Mouse (Mus musculus) natural killer cell, adult 2 months (primary cell): ENCODE measurements around the gene Togaram2.
"Not testable (repeated sequence)": the region's sequence is repeated elsewhere in the genome, so short reads cannot be mapped to it uniquely, and the experiment has no call there.

ENCODE experiments used
- DNase-seq, 2 experiments: peaks; one replicate each; pipeline ENCODE4 v3.0.0; 2022; ENCODE audit warnings: low spot score in 2 of 2

Gene Togaram2

DNA sequence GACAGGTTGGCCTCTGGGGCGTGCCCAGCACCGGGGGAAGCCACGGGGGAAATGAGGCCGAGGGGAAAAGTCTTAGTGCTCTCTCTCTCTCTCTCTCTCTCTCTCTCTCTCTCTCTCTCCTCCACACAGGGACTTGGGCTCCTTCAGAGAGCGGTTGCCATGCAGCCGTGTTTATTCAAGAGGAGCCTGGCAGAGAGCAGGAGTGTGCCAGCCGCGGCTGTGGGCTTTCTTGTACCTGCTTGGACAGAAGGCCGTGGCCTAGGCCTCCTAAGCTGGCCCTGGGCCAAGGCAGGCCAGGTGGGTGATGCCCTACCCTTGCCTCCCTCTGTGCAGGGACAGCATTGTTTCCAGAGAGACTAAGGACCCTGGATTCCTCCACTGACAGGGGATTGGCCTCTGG, at the start of gene Togaram2:
TSS of gene Togaram2 (plus strand) at position 170 of the 400 bp plus-strand sequence.
- no peak for DNase-seq

DNA sequence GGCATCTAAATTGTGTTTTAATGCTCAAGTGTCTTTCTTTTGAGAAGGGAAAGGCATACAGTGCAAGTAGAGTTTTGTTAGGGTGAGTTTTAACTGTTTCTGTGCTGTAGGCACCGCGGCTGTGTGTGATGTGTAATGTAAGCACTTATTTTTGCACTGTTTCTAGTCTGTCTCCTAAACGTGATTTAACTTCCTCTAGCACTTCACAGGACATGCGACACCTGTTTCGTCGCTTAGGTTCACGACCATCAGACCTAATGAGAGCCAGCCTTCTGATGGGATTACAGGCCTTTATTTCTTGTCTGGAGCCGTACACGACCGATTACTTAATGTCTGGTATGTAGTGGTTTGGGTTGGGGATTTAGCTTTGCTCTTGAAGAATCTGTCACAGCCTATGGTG, 41.3 kb upstream of the Togaram2 start:
- no peak for DNase-seq

DNA sequence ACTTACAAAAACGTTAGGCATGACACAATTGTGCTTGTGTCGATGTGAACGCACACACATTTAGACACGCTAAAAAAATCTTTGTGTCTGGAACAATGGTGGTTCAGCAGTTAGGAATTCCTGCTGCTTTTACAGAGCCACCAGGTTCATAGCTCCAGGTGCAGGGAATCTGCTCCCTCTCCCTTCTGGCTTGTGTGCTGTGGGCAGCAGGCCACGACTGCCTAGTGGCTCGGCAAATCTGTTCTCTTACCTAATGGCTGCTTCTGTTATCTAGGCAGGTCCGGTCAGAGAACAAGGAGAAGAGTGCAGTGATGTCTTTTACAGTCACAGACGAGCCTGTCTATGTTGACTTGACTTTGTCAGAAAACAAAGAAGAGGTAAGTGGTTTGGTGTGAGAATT, 39.7 kb upstream of the Togaram2 start:
- DNase-seq = no peak

DNA sequence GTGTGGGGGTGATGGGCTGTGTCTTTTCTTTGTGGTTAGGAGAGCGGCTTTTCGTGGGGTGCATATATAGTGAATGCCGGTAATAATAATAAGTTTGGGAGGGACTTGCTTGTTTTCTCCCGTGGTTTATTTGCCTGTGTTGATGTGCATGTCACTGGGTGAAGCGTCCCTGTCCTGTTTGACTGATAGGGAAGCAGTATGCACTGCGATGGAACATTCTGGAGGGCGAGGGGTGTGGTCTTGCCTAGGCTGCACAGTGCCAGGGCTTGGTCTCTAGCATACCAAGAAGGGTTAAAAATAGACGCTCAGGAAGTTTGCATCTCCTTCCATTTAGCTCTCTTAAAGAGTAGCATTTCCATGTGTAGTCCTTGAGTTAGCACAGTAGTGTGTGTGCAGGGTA, 36.3 kb upstream of the Togaram2 start:
- no peak for DNase-seq

DNA sequence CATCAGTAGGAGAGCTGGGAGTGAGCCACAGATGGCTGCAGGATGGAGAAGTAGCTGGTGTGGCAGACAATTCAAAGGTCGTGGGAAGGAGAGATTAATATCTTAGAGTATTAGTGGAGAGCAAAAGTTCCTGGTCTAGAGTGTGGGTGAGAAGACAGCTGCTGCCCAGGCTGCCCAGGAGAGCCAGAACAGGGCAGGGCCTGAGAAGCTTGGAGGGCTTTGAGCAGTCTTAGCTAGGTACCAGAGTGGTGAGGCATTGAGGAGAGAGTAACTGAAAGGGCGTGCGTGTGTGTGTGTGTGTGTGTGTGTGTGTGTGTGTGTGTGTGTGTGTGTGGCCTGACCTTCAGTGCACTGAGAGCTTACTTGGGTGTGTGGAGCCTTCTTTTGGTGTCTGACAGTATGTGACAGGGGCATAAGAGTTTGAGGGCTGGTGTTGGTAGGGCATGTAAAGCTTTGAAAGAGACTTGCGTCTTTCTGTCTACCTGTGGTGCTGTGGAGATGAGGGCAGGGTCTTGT, 35.3 kb upstream of the Togaram2 start:
- DNase-seq = no peak

DNA sequence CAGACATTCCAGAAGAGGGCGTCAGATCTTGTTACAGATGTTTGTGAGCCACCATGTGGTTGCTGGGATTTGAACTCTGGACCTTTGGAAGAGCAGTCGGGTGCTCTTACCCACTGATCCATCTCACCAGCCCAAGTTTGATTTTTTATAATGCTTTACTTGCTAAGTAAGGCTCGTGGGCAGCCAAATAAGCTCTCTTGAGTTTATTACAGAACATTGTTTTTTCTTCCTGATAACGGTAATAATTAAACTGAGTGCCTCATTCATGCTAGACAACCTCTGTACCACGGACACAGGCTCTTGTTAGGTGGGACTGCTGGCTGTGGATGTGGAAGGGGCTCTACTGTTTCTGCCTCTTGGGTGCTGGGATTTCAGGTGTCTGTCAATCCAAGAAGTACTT, 34.0 kb upstream of the Togaram2 start:
- not testable (repeated sequence) for DNase-seq

DNA sequence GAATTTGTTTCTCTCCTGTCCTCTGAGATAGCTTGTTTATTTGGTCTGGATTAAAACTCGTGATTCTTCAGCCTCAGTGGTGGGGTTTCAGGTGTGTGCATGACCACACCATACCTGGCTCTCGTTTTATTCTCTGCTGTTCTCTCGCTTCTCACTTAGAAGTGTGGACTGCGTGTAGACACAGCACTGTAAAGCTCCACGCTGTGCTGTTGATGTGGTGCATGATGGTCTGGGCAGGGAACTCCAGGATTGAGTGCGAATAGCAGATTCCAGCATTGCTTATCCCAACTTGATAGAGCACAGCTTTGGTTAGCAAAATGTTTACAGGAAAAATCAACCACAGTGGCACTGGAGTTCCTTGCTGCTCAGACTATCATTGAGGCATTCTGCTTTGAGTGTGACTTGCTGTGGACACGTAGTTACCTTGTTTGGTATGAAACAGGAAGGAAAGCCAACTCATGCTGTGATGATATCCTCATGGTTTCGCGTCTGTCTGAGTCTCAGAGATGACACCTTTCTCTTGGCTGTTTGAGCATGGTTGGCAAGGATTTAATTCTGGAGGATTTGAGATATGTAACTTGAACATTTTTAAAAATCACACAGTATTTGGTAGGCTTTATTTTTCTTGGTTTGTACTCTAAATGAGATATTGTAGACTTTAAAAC, 32.5 kb upstream of the Togaram2 start:
- no peak for DNase-seq

DNA sequence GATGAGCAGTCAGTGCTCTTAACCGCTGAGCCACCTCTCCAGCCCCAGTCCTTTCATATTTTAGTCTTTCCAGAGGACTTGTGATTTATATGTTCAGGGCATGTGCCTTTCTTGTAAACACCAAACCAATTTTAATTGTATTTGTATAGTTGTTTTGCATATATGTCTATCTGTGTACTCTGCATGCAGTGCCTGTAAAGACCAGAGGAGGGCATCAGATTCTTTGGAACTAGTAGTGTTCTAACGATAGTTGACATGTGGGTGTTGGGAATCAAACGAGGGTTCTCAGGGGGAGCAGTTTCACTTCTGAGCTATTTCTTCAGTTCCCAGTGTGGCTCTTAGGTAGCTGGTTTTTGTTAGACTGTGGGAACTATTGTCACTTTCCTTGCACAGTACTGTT, 30.9 kb upstream of the Togaram2 start:
- DNase-seq = no peak

DNA sequence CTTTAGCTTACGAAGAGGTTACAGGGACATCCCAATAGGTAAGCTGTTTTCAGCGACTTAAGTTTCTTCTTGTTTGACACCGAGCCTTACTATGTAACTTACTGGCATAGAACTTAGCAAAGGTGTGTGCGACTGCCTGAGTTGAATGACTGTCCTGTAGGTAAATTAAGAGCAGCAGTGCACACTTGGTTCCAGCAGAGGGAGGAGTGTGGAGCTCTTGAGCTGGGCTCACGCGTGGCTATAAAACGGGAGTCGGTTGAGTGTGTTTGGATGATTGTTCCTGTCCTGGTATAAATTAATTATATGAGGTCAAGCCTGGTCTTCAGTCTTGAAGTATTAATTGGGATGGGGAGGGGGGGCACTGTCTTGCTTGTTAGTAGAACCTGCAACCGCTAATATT, 23.1 kb upstream of the Togaram2 start:
- DNase-seq = no peak

DNA sequence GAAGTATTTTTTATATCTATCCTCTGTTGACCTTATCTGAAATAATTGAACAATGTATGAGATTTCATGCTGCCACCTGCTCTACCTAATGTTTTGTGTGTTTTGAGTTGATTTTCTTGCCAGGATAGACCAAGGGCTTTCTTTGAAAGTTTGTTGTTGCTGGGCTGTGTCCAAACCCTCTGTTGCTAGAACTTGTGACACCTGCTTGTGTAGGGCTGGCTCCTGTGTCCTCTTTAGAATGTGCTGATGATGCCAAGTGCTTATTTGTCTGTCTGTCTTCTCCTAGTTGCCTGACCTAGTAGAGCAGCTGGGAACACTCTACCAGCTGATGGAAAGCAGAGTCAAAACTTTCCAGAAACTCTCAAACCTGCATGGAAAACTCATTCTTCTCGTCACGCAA, 20.6 kb upstream of the Togaram2 start:
- no peak for DNase-seq

DNA sequence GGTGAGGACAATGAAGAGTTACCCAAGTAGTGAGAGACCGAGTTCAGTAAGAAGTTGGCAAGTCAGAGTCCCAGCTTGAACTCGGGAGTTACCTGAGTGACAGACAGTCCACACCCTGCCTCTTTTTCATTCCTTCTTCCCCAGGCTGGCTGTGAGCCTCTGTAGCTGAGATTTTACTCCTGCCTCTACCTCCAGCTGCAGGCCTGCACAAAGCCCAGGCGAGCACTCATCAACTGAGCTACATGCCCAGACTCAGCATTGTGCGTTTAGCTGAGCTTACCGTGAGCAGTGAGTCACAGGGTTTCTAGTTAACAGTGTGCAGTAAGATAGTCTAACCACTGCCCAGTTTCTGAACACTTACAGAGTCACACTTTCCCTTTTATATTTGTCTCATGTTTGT, 20.1 kb upstream of the Togaram2 start:
- DNase-seq = no peak

DNA sequence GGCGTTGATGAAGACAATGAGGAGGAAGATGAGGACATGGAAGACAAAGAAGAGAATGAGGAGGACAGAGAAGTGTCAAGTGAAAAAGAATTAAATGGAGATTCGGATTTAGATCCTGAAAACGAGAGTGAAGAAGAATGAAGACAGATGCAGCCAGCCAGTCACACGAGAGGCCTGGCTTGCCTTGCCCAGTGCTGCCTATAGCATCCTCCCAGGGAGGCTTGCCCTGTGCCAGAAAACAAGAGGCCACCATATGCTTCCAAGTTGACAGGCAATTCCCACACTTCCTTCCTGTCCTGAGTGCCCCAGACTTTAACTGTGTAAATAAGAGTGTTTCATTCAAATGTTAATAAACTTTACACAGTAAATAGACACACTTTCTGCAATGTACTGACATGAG, 15.5 kb upstream of the Togaram2 start:
- no peak for DNase-seq

DNA sequence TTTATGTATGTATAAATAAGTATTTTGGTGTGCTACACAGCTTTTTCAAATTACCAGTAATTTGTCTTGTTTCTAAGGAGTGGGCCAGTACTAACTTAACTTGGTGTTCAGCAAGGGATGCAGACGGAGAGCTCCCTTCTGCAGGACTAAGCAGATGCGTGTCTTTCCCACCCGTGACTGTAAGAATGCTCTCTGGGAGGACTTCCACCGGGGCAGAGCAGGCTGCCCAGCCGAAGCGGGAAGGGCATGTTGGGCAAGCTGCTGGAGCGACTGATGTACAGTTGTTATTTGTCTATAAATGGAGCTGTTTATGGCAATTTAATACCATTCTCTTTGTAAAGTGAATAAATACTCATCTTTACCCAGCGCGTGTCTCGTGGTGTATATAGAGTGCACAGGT, 14.4 kb upstream of the Togaram2 start:
- DNase-seq = no peak

DNA sequence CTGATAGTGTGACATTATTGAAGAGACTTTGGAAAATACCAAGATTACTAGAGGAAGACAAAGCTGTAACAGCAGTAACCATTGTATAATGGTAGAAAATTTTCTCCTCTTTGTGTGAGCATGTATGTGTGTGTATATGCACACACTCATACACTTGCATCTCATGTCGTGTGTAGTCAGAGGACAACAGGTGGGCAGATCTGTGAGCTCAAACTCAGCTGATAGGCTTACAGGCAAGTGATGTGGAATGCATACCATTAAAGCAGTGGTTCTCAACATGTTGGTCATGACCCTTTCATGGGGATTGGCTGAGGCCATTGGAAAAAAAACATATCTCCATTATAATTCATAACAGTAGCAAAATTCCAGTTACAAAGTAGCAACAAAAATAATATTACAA, 12.7 kb upstream of the Togaram2 start:
- no peak for DNase-seq

DNA sequence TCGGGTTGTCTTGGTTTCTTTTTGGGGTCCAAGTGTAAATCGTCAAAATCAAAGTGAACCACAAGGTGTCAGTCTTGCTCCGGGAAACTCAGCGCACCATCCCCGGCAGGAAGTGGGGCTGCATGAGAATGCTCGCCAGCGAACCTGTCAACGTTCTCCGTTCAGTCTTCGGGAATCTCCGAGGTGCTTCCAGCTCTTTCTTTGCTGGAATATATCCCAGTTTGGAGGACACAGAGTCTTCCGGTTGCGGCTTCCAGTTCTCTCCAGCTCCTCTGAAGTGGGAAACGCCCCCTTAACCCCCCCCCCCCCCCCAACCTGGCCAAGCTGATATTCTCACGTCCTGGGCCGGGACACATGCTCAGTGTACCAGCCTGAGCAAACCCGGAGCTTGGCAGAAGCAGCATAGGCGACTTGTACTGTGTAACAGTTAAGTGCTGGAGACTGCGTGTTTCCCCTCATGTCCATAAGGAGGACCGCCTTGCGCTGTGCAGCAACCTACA, 10.3 kb upstream of the Togaram2 start:
- DNase-seq = peak; percentile 52 to 62

DNA sequence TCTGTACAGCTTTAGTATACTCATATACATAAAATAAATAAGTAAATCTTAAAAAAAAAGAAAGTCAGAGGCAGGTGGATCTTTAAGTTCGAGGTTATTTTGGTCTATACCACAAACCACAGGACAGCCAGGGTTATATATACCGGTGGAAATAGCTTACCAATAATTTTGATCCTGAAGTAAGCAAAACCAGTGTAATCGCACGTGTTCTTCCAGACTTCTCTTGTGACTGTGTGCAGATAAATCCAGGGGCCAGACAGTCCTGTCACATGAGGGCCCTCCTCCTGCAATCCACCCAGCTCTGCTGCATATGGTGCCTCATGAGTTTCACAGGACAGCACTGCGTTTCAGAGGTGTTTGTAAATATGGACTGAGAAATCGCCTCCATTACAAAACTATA, 9.6 kb upstream of the Togaram2 start:
- no peak for DNase-seq

DNA sequence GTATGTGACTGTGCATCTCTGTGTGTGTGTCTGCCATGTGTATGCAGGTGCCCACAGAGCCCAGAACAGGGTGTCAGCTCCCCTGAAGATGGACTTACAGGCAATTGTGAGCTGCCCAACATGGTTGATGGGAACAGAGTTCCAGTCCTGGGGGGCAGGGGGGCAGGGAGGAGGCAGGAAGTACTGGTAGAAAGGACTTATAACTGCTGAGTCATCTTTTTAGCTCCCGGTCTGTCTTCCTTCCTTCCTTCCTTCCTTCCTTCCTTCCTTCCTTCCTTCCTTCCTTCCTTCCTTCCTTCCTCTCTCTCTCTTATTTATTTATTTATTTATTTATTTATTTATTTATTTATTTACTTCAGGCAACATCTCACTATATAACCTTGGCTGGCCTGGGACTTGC, 8.9 kb upstream of the Togaram2 start:
- DNase-seq = no peak

DNA sequence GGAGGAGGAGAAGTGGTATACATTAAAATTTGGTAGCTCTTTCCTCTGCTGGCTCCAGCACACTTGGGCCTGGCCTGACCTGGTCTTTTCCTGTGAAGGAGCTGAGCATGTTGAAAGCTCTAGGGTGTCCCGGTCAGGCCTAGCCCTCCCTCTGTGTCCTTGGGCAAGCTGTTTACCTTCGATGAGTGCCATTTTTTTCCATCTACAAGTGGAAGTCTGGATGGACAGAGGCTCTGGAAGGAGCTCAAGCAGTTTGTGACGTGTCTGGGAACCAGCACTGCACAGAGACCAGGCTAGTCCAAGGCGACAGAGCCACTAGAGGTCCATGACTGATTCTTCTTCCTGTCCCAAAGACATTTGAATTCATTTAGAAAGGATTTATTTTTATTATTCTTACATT, 7.9 kb upstream of the Togaram2 start:
- no peak for DNase-seq

DNA sequence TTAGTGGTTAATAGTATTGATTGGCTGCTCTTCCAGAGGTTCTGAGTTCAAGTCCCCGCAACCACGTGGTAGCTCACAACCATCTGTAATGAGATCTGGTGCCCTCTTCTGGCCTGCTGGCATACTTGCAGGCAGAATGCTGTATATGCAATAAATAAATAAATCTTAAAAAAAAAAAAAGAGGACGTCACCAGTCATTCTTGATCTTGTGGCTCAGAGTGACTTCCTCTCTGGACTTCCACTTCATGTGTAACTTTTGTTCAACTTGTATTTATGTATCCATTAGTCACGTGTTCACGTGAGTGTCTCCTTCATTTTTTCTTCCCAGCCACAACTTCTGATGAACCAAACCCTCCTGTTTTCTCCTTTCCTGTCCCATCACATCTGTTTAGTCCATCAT, 3.5 kb upstream of the Togaram2 start:
- DNase-seq = no peak

DNA sequence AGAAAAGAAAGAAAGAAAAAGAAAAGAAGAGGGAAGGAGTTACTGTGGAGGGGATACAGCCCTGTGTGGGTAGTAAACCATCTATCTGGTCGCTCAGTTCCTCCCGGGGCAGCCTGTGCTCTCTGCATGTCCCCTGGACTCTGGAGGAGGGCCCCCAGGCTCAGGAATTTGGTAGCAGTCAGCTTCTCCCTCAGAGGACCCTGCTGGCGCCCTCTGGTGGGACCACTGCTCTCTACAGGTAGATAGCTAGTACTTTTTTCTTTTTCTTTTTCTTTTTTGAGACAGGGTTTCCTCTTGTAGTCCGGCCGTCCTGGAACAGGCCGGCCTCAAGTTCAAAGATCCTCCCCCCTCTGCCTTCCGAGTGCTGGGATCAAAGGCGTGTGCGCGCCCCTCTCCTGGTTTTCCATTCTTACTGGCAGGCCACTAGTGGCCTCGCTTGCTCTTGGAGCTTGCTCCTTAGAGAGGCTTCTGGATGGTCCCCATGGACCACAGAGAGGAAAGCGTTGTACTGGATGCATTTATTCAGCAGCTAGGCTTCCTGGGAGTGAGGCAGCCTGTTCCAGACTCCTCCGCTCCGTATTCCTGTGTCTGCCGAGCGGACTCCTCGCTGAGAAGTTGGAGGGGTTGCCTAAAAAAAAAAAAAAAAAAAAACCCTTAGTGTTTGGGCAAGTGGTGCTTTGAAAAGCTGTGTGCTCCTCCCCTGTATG, 1.1 kb upstream of the Togaram2 start:
- peak in 1 of 2 experiments; percentile 33 for DNase-seq

DNA sequence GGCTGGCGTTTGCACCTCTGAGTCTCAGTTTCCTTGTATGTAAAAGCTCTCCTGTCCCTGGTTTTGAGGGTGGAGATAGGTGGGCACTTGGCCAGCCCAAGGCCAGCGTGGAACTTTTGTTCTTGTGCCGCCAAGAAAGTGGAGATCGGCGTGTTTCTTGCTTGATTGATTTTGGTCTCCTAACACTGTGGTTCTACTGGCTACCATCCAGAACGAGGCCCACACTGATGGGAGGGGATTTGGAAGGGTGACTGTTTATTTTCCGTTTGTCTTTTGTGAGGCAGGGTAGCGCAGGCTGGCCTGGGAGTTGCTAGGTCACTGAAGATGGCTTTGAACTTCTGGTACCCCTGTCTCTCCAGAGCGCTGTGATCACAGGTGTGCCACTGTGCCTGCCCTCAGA, 875 bp downstream of the Togaram2 start:
- no peak for DNase-seq

DNA sequence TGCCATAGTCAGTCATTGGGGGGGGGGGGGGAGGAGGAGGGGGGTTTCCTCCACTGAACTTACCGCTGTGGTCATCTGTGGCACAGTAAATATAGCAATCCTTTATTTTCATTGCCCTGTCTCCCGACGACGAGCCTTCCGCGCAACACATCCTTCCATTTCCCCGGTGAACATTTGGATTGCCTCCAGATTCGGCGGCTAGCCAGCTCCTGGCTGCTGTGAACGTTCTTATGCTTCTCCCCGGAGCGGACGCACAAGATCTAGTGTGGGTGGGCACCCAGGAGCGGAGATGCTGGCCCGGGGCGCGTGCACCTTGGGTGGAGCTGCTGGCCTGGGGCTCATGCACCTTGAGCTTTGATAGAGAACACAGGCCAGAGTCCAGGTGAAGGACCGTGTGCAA, 1.8 kb downstream of the Togaram2 start:
- DNase-seq = no peak

DNA sequence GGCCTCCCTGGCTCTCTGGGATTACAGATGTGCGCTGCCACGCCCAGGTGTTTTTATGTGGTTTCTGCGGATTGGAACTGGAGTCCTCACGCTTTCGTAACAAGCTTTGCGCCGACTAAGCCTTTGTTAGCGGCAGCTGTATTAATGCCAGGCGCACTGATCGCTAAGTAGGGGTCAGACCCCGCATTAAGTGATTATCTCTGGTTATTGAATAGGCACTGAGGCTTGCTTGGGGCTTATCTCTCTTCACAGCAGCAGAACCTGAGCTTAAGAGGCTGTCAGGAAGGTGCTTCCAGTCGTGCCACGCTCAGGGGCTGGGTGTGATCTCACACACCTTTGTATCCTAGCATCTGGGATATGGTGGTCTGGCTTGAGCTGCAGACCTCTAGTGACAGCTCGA, 8.6 kb downstream of the Togaram2 start:
- DNase-seq = no peak
